Mouse (Mus musculus) brain, embryonic 14.5 days (tissue): ENCODE results near the gene Krt23.

Experiments
- CTCF ChIP-seq: fragments of 200-500 bp; IDR thresholded peaks from 2 replicates; pipeline ENCODE4 v1.5.1; 2012; ENCODE audit warnings: inconsistent platforms, mild to moderate bottlenecking, moderate library complexity, borderline replicate concordance; ENCODE audit not compliant: insufficient read depth, insufficient read length; ENCODE audit errors: extremely low read depth
- POLR2A ChIP-seq: fragments of 200-500 bp; IDR thresholded peaks from 2 replicates; pipeline ENCODE4 v1.6.1; 2012; ENCODE audit warnings: mild to moderate bottlenecking, inconsistent platforms, borderline replicate concordance; ENCODE audit not compliant: poor library complexity, insufficient read depth, insufficient read length, severe bottlenecking; ENCODE audit errors: extremely low read depth

DNA sequence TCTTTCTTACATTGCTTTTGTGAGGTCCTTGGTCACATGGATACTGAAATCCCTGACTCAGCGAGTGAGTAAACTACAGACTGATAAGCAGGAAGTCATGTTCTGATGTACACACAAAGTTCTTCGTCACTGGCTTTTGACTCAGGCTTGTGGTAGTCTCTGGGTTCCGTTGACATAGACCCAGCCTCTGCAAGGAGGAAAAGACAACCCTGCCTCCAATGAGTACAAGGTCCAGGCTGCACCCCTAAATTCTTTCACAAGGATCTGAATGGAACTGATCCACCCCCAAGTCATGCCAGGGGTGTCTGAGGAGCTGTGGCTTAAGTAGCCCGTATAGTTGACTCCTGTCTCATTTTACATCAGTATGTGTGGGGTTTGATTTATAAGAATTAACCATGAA, 3.5 kb upstream of the Krt23 start:
- TF ChIP-seq POLR2A (no peak), CTCF (no peak)
